Mouse (Mus musculus): ENCODE measurements around the gene Tor1b. TPM values are rescaled to one million over a fixed set of nuclear protein-coding genes. Genes with fewer than 3 reads are reported as not detected.

Gene Tor1b
- polyA plus RNA-seq, 1 experiment from 2014 or later: 27.6 TPM

DNA sequence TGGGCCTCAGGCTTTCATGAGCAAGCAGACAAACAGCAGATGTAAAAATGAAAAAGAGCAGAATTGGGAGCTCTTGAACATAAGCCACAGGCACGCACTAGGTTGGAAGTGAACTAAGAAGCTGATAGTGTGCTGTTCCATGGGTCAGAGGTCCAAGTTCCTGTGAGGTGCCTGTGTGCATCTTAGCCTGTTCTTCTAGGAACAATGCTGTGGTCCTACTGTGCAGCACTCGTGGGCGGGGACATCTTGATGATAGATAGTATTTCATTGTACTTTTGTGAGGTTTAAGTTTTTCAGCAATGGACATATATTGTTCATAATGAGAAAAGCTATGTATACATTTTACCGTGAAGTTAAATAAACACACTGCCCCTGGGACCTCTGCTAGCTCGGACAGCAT, 54.4 kb downstream of the Tor1b start:
- Histone ChIP-seq H3K4me1 (no peaks in the 10 kb centered on the region), H3K4me3 (no peak overlapping the region), H3K9me3 (replicated peaks) (no peaks in the 10 kb centered on the region), H3K27ac (no peak overlapping the region), H3K27me3 (ENCODE audit: low read depth, poor library complexity, severe bottlenecking) (no peaks in the 10 kb centered on the region), H3K36me3 (peaks cover 12% of the 10 kb centered on the region)
- WGBS: 95% methylated on average over 5 of the region's 5 CpGs
- no peak for DNase-seq (ENCODE audit: low spot score)

Other genes starting within 250 kb of the Tor1b start
- 2.1 and 4.0 TPM in 2 replicates for gene 1700001O22Rik, start 149.3 kb upstream of the Tor1b start, polyA plus RNA-seq (2016; fragmentation: Nextera tagmentation; extraction: Ambion mirVana)
- 138 and 141 TPM in 2 replicates for gene Ntmt1, start 145.1 kb upstream of the Tor1b start, polyA plus RNA-seq (2016; fragmentation: Nextera tagmentation; extraction: Ambion mirVana)
- gene Asb6, start 122.6 kb upstream of the Tor1b start, polyA plus RNA-seq (2016; fragmentation: Nextera tagmentation; extraction: Ambion mirVana): 59.4 and 61.3 TPM in 2 replicates
- gene Prrx2, start 118.0 kb upstream of the Tor1b start, polyA plus RNA-seq (2016; fragmentation: Nextera tagmentation; extraction: Ambion mirVana): 111 and 140 TPM in 2 replicates
- gene Ptges, start 23.1 kb upstream of the Tor1b start, polyA plus RNA-seq (2016; fragmentation: Nextera tagmentation; extraction: Ambion mirVana): 10.1 and 11.8 TPM in 2 replicates
- gene Tor1a, start 15.0 kb downstream of the Tor1b start, polyA plus RNA-seq (2016; fragmentation: Nextera tagmentation; extraction: Ambion mirVana): 76.7 and 77.7 TPM in 2 replicates
- 47.1 and 50.5 TPM in 2 replicates for gene BC005624, start 29.2 kb downstream of the Tor1b start, polyA plus RNA-seq (2016; fragmentation: Nextera tagmentation; extraction: Ambion mirVana)
- gene Usp20, start 29.3 kb downstream of the Tor1b start, polyA plus RNA-seq (2016; fragmentation: Nextera tagmentation; extraction: Ambion mirVana): 10.9 and 18.1 TPM in 2 replicates
- gene Fnbp1, start 189.0 kb downstream of the Tor1b start, polyA plus RNA-seq (2016; fragmentation: Nextera tagmentation; extraction: Ambion mirVana): 11.4 and 14.6 TPM in 2 replicates
- 29.0 and 38.0 TPM in 2 replicates for gene Gpr107, start 199.4 kb downstream of the Tor1b start, polyA plus RNA-seq (2016; fragmentation: Nextera tagmentation; extraction: Ambion mirVana)